Mouse (Mus musculus): ENCODE measurements around the gene Arsg.

GRCm38 (mm10) chr11:109444600-109444999, 28.6 kb upstream of the Arsg start:
- no peak for TF ChIP-seq POLR2A (IDR thresholded peaks at IDR 0.05; ENCODE audit: low read depth, low read length)
- TF ChIP-seq CTCF (IDR thresholded peaks at IDR 0.05; ENCODE audit: borderline replicate concordance, insufficient read depth, low read length), result peak; percentile 32; the same call in 1 of the 2 replicates

All from embryonic fibroblast, embryonic 13.5 days (primary cell).